Mouse (Mus musculus): ENCODE measurements at regions not wholly inside any gene's neighbourhood (a gene's known extent, or its start where the extent isn't known, plus 50 kb on each side); places are given as distances from the start of the nearest gene placed in this dataset.
A peak's percentile ranks its signal among the peaks of the same experiment; 100 is the strongest.

GRCm38 (mm10) chr6:122394160-122394559 is 53.8 kb upstream of the Phc1 start:
- DNase-seq (ENCODE audit: low spot score in 2 of 2): no peak

GRCm38 (mm10) chr6:122393231-122393881 is 53.0 kb upstream of the Phc1 start:
- DNase-seq (ENCODE audit: low spot score in 2 of 2): no peak

- DNase-seq (ENCODE audit: low spot score in 2 of 2): peak; percentile 71 to 76
Observed at GRCm38 (mm10) chr6:122391725-122392667, 51.6 kb upstream of the Phc1 start.

- no peak for DNase-seq (ENCODE audit: low spot score in 2 of 2)
Observed at GRCm38 (mm10) chr6:122391126-122391525, 50.8 kb upstream of the Phc1 start.

- no peak for DNase-seq (ENCODE audit: low spot score in 2 of 2)
Observed at GRCm38 (mm10) chr6:122390720-122391119, 50.4 kb upstream of the Phc1 start.
